Mouse (Mus musculus) left cerebral cortex, adult 8-10 months (tissue): ENCODE results near the gene H2-DMb2. TPM values are rescaled to one million over a fixed set of nuclear protein-coding genes. Genes with fewer than 3 reads are reported as not detected.
A peak's percentile ranks its signal among the peaks of the same experiment; 100 is the strongest.

ENCODE experiments used
- DNase-seq, 2 experiments: peaks; one replicate each; pipeline ENCODE4 v3.0.0; 2022; ENCODE audit warnings: low spot score in 2 of 2
- total RNA-seq, 4 experiments: library from RNA; stranded (reverse); gene quantifications; 2 replicates each; pipeline ENCODE4 v1.2.4; 2022

Gene H2-DMb2
- total RNA-seq, 4 experiments from 2014 or later, result 0.84 to 3.5 (median 2.0) TPM

DNA sequence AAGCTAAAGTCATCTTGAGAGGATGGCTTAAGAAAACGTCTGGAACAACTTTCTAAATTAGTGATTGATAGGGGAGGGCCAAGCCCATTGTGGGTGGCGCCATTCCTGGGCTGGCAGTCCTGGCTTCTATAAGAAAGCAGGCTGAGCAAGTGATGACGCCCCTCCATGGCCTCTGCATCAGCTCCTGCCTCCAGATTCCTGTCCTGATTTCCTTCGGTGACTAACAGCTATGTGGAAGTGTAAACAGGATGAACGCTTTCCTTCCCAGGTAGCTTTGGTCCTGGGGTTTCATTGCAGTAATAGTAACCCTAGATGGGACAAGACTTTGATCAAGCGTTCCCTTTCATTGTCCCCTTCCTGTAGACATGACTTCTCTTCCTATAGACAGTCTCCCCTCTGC is 35.9 kb downstream of the H2-DMb2 start:
- DNase-seq, result no peak

DNA sequence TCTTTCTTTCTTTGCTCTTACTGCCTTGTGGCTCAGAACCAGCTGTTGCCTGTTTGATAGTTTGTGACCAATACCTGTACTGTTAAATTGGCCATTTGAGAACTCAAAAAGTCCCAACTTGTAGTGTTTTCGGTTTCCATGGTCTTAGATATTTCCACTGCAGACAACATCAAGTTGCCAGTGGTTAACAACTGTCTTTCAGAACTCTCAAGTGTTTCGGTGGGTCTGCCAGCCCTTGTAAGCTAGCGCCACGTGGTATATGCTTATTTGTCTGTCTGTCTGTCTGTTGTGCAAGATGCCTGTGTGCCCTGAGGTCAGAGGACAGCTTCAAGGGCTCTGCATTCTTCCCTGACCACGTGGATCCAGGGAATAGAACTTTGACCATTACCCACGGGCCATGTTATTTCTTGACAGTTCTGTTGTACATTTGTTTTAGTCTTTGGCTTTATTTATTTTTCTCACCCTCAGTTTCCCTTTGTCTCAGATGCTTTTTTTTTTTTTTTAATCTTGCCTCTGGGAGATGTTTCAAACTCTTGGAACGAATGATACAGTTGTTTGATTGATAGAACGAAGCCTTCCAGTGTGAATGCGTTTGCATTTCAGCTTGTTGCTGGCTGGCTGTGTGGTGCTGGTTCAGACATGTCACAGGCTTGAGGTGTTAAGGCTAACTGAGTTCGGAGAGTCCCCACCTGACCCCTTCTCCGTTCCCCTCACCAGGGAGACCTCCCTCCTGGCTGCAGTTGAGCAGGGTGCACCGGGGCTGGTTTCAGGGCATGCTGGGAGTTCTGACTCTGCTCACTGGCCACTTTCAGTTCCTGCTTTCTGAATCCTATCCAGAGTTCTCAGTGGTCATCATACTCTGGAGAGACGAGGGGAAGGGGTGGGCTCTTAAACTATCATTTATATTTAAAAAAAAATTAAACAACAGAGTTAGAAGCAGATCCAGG is 37.1 kb downstream of the H2-DMb2 start:
- no peak for DNase-seq

DNA sequence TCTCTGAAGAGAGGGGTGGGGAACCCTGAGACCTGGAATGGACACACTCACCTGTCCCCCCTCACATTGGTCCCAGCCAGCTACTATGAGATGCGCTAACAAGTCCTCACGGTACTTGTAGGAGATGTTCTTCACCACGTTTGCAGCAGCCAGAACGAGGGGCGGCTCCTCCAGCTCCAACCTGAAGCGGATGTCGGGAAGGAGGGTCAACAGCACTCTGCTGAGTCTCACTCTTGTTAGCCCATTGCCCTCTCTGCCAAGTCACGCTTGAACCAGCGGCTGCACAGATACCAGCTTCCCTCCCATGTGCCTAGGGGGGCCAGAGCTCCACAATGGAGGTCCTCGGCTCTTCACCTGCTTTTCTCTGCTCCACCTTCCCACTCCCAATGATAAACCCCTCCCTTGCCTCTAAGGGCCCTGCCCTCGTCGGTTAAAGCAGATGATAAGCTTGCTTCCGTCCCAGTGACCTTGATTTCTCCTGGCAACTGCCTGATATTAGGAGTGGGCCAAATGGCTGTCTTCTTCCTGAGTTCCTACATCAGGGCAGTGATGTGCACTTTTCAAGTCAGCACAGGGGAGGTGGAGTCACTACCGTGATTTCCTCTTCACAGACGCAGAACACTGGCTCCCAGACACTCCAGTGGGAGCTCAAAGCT is 40.6 kb downstream of the H2-DMb2 start:
- DNase-seq, result no peak

DNA sequence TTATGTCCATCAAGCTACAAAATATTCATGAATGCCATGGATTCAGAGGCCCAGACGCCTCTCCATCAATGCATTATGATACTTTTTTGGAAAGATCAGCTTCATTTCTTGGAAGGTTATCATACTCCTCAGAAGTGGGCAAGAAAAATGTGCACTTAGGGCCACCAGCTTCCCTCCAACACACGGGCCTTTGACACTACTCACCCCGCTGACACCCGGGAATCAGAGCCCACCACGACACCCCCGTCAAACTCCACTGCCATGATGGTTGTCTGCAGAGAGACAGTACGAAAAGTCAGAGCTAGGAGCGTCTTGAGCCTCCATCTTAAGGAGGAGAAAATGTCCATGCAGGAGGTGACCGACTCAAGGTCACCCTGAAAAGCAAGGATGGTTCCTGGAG is 42.4 kb downstream of the H2-DMb2 start:
- DNase-seq, result no peak

DNA sequence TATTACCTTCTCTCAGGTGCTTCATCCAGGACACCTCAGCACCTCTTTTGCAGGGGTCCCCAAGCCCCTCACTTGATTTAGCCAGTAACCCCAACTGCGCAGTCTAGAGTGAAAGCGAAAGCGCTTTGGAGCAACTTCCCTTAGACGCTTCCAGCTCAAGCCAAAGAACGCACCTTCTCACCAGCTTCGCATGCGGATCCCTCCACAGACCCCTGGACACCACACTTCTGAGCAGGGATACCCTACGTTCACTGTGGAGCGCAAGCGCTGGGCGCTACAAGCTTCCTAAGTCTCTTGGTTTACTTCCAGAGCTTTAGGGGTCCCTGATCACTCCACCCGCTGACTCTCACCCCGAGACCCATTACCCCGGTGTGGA is 43.8 kb downstream of the H2-DMb2 start:
- no peak for DNase-seq

DNA sequence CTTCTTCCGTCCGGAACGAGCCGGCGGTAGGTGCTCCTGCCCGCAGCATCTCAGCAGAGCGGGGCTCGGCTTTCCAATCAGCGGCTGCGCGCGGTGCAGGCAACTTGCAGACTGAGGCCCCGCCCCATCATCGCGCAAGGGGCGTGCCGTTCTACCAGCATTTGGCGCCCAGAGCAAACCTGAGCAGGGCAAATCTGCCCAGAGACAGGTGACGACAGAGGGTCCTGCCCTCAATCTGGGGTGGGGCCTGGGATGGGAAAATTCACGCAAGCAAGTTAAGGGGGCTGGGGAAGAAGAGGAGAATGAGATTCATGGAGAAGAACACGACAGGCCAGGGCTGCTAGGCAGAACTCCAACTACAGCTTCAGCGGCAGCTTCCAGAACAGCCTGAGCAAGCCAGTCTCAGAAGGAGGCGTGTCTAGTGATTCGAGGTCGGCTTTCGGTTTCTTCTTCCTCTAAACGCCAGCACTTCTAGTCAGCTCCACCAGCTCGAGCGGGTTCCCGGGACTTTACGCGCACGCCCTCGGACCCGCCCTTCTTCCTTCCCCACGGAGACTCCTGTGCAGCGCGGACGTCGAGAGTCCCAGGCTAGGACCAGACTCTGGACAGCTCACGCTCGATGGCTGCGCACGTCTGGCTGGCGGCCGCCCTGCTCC is 44.3 kb downstream of the H2-DMb2 start, which contains the start of the genes Tap1 and Psmb9:
Tap1 (plus strand) TSS at position 293 of the 656 bp plus-strand sequence.
Psmb9 (minus strand) TSS at position 504 of the 656 bp plus-strand sequence.
- DNase-seq, result peak; percentile 90 to 93

DNA sequence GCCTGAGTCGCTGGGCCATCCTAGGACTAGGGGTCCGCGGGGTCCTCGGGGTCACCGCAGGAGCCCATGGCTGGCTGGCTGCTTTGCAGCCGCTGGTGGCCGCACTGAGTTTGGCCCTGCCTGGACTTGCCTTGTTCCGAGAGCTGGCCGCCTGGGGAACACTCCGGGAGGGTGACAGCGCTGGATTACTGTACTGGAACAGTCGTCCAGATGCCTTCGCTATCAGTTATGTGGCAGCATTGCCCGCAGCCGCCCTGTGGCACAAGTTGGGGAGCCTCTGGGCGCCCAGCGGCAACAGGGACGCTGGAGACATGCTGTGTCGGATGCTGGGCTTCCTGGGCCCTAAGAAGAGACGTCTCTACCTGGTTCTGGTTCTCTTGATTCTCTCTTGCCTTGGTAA is 44.9 kb downstream of the H2-DMb2 start:
- no peak for DNase-seq

DNA sequence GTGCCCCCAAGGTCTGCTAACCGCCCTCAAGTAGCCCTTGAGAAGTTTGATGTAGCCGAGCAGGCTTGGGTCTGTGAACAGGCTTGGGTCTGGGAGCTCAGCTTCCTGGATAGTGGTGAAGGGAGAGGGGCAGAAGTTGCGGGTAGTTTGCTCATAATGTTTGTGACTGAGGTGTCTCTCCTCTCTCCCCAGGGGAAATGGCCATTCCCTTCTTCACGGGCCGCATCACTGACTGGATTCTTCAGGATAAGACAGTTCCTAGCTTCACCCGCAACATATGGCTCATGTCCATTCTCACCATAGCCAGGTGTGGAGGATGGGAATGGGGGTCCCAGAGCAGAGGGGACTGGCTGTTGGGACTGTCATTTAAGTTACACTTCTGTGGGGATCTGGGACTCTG is 45.9 kb downstream of the H2-DMb2 start:
- no peak for DNase-seq

DNA sequence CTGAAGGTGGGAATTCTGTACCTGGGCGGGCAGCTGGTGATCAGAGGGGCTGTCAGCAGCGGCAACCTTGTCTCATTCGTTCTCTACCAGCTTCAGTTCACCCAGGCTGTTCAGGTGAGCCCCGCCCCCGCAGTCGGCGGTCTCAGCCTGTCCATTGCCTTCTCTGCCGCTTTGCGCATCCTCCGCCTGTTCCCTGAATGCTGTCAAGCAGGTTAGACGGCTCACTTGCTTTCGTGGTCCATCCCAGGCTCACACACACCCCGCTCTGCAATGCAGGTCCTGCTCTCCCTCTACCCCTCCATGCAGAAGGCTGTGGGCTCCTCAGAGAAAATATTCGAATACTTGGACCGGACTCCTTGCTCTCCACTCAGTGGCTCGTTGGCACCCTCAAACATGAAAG is 49.7 kb downstream of the H2-DMb2 start:
- no peak for DNase-seq

DNA sequence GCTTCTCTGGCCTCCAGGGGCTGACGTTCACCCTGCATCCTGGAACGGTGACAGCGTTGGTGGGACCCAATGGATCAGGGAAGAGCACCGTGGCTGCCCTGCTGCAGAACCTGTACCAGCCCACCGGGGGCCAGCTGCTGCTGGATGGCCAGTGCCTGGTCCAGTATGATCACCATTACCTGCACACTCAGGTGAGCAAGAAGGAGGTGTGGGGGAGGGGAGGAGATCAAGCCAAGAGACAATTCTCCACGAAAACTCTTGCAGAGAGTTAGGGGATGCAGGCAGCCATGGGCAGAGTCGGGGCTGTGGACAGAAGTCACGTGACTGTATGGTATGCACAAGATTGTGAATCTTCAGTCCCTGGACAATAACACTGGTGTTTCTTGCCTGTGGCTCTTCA is 50.4 kb downstream of the H2-DMb2 start:
- no peak for DNase-seq

DNA sequence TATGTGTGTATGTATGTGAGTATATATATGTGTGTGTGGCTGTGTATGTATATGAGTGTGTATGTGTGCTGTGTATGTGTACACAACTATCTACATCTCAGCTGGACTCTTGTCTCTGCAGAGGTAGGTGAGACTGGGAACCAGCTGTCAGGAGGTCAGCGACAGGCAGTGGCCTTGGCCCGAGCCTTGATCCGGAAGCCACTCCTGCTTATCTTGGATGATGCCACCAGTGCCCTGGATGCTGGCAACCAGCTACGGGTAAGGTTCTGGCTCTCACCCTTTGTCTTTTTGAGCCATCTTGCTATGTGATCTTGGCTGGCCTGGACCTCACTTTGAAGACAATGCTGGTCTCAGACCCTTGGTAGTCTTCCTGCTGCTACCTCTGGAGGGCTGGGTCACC is 51.6 kb downstream of the H2-DMb2 start:
- DNase-seq, result no peak

DNA sequence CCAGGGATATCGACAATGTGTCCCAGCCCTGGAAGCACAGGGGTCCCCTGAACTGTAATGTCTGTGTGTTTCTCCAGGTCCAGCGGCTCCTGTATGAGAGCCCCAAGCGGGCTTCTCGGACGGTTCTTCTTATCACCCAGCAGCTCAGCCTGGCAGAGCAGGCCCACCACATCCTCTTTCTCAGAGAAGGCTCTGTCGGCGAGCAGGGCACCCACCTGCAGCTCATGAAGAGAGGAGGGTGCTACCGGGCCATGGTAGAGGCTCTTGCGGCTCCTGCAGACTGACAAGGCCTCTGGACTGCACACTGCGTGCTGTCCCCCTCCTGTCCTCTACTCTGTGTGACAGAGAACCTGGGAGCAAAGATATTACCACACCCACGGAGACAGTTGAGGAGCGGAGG is 53.4 kb downstream of the H2-DMb2 start:
- no peak for DNase-seq

DNA sequence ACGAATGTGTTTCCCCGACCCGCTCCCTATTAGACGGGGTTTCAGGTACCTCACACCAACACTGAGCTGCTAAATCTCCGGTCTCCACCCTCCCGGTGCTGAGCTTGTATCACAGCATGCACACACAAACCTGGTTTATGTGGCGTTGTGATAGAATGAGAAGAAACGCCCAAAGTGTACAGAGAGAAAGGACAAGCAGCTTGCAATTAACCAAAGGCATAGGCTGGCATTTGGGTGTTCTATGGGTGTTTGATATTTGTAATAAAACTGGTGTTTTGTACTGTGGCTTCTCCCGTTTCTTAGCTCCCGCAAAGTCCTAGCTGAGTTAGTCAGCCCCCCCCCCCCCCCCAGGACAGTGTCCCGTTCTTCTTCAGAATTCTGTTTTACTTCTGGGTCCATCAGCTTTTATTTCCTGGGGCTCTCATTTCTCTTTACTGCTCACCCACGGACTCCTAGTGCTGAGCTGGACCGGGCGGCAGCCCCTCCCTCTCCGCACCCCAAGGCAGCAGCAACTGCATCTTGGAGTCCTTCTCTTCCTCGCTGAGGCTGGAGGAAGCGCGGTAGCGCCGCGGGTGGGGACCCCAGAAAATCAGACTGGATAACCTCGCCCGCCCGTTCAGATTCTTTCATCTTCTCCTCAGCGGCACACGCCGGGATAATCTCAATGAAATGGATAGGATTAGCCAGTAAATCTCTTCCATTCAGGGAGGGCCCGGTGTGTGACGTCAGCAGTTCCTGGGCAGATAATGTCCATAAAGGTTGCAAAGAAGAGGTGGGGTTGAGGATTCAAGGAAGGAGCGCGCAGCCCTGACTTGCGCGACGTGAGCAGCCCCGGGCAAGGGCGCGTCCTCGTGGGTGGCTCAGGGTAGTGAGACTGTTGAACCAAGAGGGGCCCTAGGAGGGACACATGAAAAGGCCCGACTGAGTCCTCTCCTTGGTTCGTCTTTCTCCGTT is 54.1 kb downstream of the H2-DMb2 start, which contains the start of gene Psmb8:
Psmb8 (plus strand) TSS at position 781 of the 954 bp plus-strand sequence.
- DNase-seq, result peak; percentile 63 to 85

DNA sequence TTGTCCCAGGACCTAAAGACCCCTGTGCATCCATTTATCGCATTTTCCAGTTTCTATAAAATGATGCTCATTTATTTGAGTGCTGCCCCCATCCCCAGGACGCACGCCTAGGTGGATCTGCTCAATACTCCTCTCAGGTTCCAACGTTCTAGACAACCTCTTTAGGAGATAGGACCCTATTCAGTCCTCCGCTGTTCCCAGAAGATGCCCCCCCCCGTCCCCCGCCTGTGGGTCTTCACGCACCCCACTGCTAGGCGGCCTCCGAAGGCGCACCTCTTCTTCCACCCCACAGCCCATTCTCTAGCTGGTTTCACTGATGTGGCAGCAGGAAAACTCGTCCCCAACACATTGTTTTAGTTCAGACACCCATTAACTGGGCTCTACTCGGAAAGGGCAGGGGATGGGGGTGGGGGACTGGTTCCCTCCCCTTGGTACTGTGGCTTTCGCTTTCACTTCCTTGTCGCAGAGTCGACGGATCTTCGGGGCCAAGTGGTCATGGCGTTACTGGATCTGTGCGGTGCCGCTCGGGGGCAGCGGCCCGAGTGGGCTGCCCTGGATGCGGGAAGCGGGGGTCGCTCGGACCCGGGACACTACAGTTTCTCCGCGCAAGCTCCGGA is 54.9 kb downstream of the H2-DMb2 start:
- no peak for DNase-seq

DNA sequence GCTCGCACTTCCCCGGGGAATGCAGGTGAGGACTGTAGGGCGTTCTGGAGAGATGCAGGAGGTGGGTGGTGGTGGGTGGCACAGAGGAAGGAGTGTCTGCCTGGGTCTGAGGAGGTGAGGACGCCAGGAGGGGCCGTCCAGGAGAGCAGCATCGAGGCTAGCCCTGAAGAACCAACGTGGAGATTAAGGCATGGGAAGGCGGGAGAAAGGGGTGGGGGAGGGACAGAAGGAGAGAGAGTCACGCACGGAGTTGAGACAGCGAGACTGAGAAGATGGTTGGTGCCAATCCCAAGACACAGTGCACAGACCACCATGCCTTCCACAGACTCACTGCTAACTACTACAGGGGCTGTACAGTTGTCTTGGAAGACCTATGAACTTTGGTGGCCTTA is 55.4 kb downstream of the H2-DMb2 start:
- DNase-seq, result no peak

DNA sequence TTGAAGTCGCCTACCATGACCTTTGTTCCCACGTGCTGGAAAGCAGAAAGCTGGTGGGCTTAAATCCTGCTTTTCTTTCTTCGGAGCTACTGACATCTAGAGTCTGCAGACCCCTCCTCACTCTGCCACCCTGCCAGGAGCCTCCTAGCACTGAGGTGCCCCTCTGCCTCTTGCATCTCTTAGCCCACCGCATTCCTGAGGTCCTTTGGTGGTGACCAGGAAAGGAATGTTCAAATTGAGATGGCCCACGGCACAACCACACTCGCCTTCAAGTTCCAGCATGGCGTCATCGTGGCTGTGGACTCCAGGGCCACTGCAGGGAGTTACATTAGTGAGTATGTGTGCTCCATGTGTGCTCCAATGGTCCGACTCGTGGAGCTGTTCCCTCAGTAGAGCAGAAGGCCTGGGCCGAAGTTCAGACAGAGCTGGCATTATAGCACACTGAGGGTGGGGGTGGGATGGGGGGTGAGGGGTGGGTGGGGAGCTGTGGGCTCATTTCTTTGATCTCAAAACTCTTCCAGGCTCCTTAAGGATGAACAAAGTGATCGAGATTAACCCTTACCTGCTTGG is 56.0 kb downstream of the H2-DMb2 start:
- no peak for DNase-seq

DNA sequence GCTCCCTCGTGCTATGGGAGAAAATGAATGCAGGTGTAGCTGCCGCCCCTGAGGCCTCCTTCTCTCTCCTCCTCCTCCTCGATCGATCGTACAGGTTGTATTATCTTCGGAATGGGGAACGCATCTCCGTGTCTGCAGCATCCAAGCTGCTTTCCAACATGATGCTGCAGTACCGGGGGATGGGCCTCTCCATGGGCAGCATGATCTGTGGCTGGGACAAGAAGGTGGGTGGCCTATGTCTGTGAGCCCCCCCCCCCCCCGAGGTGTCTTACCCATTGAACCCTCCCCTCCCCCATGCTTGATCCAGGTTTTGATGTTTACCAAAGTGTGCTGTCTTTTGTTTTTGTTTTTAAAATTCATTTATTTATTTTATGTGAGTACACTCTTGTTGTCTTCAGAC is 56.9 kb downstream of the H2-DMb2 start:
- DNase-seq, result no peak

DNA sequence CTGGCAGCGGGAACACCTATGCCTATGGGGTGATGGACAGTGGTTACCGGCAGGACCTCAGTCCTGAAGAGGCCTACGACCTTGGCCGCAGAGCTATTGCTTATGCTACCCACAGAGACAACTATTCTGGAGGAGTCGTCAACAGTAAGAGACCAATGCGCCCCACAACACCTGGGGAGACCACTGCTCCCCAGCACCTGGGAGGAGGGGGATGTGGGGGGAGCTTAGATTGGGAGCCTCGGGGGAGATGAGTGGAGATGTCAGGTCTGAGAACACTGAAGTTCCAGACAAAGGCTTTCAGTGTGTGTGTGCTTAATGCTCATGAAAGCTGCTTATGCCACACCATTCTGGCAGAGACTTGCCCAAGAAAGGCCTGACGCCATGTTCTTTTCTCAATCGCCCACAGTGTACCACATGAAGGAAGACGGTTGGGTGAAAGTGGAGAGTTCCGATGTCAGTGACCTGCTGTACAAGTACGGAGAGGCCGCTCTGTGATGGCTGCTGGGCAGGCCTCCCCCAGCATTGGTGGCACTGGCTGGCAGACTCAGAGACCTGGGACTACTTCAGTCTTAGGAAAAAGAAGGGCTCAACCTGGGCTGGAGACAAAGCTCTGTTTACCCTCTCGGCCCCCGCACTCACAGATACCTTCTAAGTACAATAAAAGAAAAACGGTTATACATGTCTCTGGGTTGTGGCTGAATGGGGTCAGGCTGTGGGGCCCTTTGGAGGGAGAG is 57.8 kb downstream of the H2-DMb2 start:
- DNase-seq, result no peak
